Mouse (Mus musculus): Measurements from ENCODE around the gene Mkrn2os. TPM values are rescaled to one million over a fixed set of nuclear protein-coding genes. Genes with fewer than 3 reads are reported as not detected.
"Not testable (repeated sequence)": the region's sequence is repeated elsewhere in the genome, so short reads cannot be mapped to it uniquely, and the experiment has no call there.

The Mkrn2os gene
- 0.14 TPM in 1 of 2 replicates, not detected in the other for polyA plus RNA-seq (2016; fragmentation: Nextera tagmentation; extraction: Ambion mirVana)

- Histone ChIP-seq H3K4me1 (replicated peaks) (no peaks in the 10 kb centered on the region), H3K9ac (replicated peaks) (no peak within 1 kb of the TSS), H3K4me2 (no peak within 1 kb of the TSS), H3K9me3 (no peaks in the 10 kb centered on the region), H3K36me3 (no peaks in the 10 kb centered on the region), H3K4me3 (replicated peaks) (no peak within 1 kb of the TSS), H3K27me3 (no peaks in the 10 kb centered on the region), H3K27ac (no peak within 1 kb of the TSS)
- WGBS = 50% methylated on average over 5 of the region's 5 CpGs
- no peak for ATAC-seq (ENCODE audit: insufficient number of reproducible peaks, insufficient read depth, low FRiP score, low TSS enrichment, low read depth)
Observed at GRCm38 (mm10) chr6:115592458-115592857, at the start of gene Mkrn2os. TSS of gene Mkrn2os (minus strand) at chr6:115592576.

GRCm38 (mm10) chr6:115638188-115638587 lies 45.8 kb upstream of the Mkrn2os start:
- not testable (repeated sequence) for H3K4me3 ChIP-seq (replicated peaks); H3K27me3 ChIP-seq; H3K4me1 ChIP-seq (replicated peaks); H3K9ac ChIP-seq (replicated peaks); H3K27ac ChIP-seq; ATAC-seq (ENCODE audit: insufficient number of reproducible peaks, insufficient read depth, low FRiP score, low TSS enrichment, low read depth); H3K9me3 ChIP-seq; H3K4me2 ChIP-seq
- H3K36me3 ChIP-seq = peaks cover 83% of the 10 kb centered on the region
- WGBS = 95% methylated on average over 7 of the region's 7 CpGs

- Histone ChIP-seq H3K36me3 (peaks cover 94% of the 10 kb centered on the region), H3K27ac (no peak overlapping the region), H3K9me3 (no peaks in the 10 kb centered on the region), H3K4me1 (replicated peaks) (0 out of 2 replicates have a peak, but pooled peaks cover 6% of the 10 kb centered on the region), H3K4me3 (replicated peaks) (no peak overlapping the region), H3K27me3 (no peaks in the 10 kb centered on the region), H3K4me2 (no peak overlapping the region), H3K9ac (replicated peaks) (no peak overlapping the region)
- no peak for ATAC-seq (ENCODE audit: insufficient number of reproducible peaks, insufficient read depth, low FRiP score, low TSS enrichment, low read depth)
- 93% methylated on average over 2 of the region's 2 CpGs for WGBS
Observed at GRCm38 (mm10) chr6:115634015-115634414, 41.6 kb upstream of the Mkrn2os start.

- ATAC-seq (ENCODE audit: insufficient number of reproducible peaks, insufficient read depth, low FRiP score, low TSS enrichment, low read depth) = no peak
- H3K4me2 ChIP-seq = no peak overlapping the region
- H3K9me3 ChIP-seq = no peaks in the 10 kb centered on the region
- H3K4me1 ChIP-seq (replicated peaks) = 0 out of 2 replicates have a peak, but pooled peaks cover 6% of the 10 kb centered on the region
- H3K36me3 ChIP-seq = peaks cover 97% of the 10 kb centered on the region
- no peak overlapping the region for H3K27ac ChIP-seq
- H3K9ac ChIP-seq (replicated peaks) = no peak overlapping the region
- H3K27me3 ChIP-seq = no peaks in the 10 kb centered on the region
- WGBS = 63% methylated on average over 3 of the region's 3 CpGs
- H3K4me3 ChIP-seq (replicated peaks) = no peak overlapping the region
Observed at GRCm38 (mm10) chr6:115631056-115631795, 38.9 kb upstream of the Mkrn2os start.

- Histone ChIP-seq H3K9ac (replicated peaks) (no peak overlapping the region), H3K4me2 (no peak overlapping the region), H3K9me3 (no peaks in the 10 kb centered on the region), H3K4me3 (replicated peaks) (no peak overlapping the region), H3K4me1 (replicated peaks) (no peaks in the 10 kb centered on the region), H3K36me3 (peaks cover 98% of the 10 kb centered on the region), H3K27ac (no peak overlapping the region), H3K27me3 (no peaks in the 10 kb centered on the region)
- no peak for ATAC-seq (ENCODE audit: insufficient number of reproducible peaks, insufficient read depth, low FRiP score, low TSS enrichment, low read depth)
- WGBS = 87% methylated on average over 5 of the region's 5 CpGs
Observed at GRCm38 (mm10) chr6:115626121-115626520, 33.7 kb upstream of the Mkrn2os start.

- Histone ChIP-seq H3K4me1 (replicated peaks) (no peaks in the 10 kb centered on the region), H3K9ac (replicated peaks) (no peak overlapping the region), H3K27ac (no peak overlapping the region), H3K4me3 (replicated peaks) (no peak overlapping the region), H3K9me3 (no peaks in the 10 kb centered on the region), H3K27me3 (no peaks in the 10 kb centered on the region), H3K36me3 (peaks cover 100% of the 10 kb centered on the region), H3K4me2 (no peak overlapping the region)
- WGBS = 21% methylated on average over 1 of the region's 1 CpGs
- ATAC-seq (ENCODE audit: insufficient number of reproducible peaks, insufficient read depth, low FRiP score, low TSS enrichment, low read depth) = no peak
Observed at GRCm38 (mm10) chr6:115620942-115621341, 28.6 kb upstream of the Mkrn2os start.

GRCm38 (mm10) chr6:115619818-115620217 lies 27.4 kb upstream of the Mkrn2os start:
- Histone ChIP-seq H3K36me3 (peaks cover 100% of the 10 kb centered on the region), H3K27ac (no peak overlapping the region), H3K9ac (replicated peaks) (no peak overlapping the region), H3K9me3 (no peaks in the 10 kb centered on the region), H3K27me3 (no peaks in the 10 kb centered on the region), H3K4me3 (replicated peaks) (no peak overlapping the region), H3K4me2 (no peak overlapping the region), H3K4me1 (replicated peaks) (no peaks in the 10 kb centered on the region)
- 89% methylated on average over 10 of the region's 10 CpGs for WGBS
- ATAC-seq (ENCODE audit: insufficient number of reproducible peaks, insufficient read depth, low FRiP score, low TSS enrichment, low read depth) = no peak

- Histone ChIP-seq H3K27me3 (no peaks in the 10 kb centered on the region), H3K36me3 (peaks cover 100% of the 10 kb centered on the region), H3K4me3 (replicated peaks) (no peak overlapping the region), H3K9ac (replicated peaks) (no peak overlapping the region), H3K9me3 (no peaks in the 10 kb centered on the region), H3K4me2 (no peak overlapping the region), H3K27ac (no peak overlapping the region), H3K4me1 (replicated peaks) (no peaks in the 10 kb centered on the region)
- ATAC-seq (ENCODE audit: insufficient number of reproducible peaks, insufficient read depth, low FRiP score, low TSS enrichment, low read depth) = no peak
- 86% methylated on average over 3 of the region's 3 CpGs for WGBS
Observed at GRCm38 (mm10) chr6:115615983-115616382, 23.6 kb upstream of the Mkrn2os start.

- Histone ChIP-seq H3K4me3 (replicated peaks) (no peak overlapping the region), H3K27ac (no peak overlapping the region), H3K9ac (replicated peaks) (no peak overlapping the region), H3K4me1 (replicated peaks) (no peaks in the 10 kb centered on the region), H3K27me3 (no peaks in the 10 kb centered on the region), H3K4me2 (no peak overlapping the region), H3K36me3 (peaks cover 94% of the 10 kb centered on the region), H3K9me3 (no peaks in the 10 kb centered on the region)
- no peak for ATAC-seq (ENCODE audit: insufficient number of reproducible peaks, insufficient read depth, low FRiP score, low TSS enrichment, low read depth)
Observed at GRCm38 (mm10) chr6:115613793-115614192, 21.4 kb upstream of the Mkrn2os start.

- no peak overlapping the region for H3K4me2 ChIP-seq
- H3K27ac ChIP-seq = no peak overlapping the region
- H3K4me3 ChIP-seq (replicated peaks) = no peak overlapping the region
- H3K36me3 ChIP-seq = peaks cover 68% of the 10 kb centered on the region
- H3K27me3 ChIP-seq = no peaks in the 10 kb centered on the region
- H3K9me3 ChIP-seq = no peaks in the 10 kb centered on the region
- H3K9ac ChIP-seq (replicated peaks) = no peak overlapping the region
- 90% methylated on average over 5 of the region's 5 CpGs for WGBS
- no peak for ATAC-seq (ENCODE audit: insufficient number of reproducible peaks, insufficient read depth, low FRiP score, low TSS enrichment, low read depth)
- H3K4me1 ChIP-seq (replicated peaks) = no peaks in the 10 kb centered on the region
Observed at GRCm38 (mm10) chr6:115610301-115610700, 17.9 kb upstream of the Mkrn2os start.

- Histone ChIP-seq H3K9ac (replicated peaks) (no peak overlapping the region), H3K27me3 (no peaks in the 10 kb centered on the region), H3K9me3 (no peaks in the 10 kb centered on the region), H3K36me3 (peaks cover 56% of the 10 kb centered on the region), H3K27ac (no peak overlapping the region), H3K4me1 (replicated peaks) (no peaks in the 10 kb centered on the region), H3K4me3 (replicated peaks) (no peak overlapping the region), H3K4me2 (no peak overlapping the region)
- 79% methylated on average over 3 of the region's 3 CpGs for WGBS
- no peak for ATAC-seq (ENCODE audit: insufficient number of reproducible peaks, insufficient read depth, low FRiP score, low TSS enrichment, low read depth)
Observed at GRCm38 (mm10) chr6:115609121-115609520, 16.7 kb upstream of the Mkrn2os start.

GRCm38 (mm10) chr6:115607429-115607828 lies 15.1 kb upstream of the Mkrn2os start:
- no peak overlapping the region for H3K9ac ChIP-seq (replicated peaks)
- H3K9me3 ChIP-seq = no peaks in the 10 kb centered on the region
- ATAC-seq (ENCODE audit: insufficient number of reproducible peaks, insufficient read depth, low FRiP score, low TSS enrichment, low read depth) = no peak
- no peak overlapping the region for H3K4me3 ChIP-seq (replicated peaks)
- peaks cover 39% of the 10 kb centered on the region for H3K36me3 ChIP-seq
- no peak overlapping the region for H3K4me2 ChIP-seq
- no peaks in the 10 kb centered on the region for H3K27me3 ChIP-seq
- H3K27ac ChIP-seq = no peak overlapping the region
- H3K4me1 ChIP-seq (replicated peaks) = peaks cover 10% of the 10 kb centered on the region
- 77% methylated on average over 4 of the region's 4 CpGs for WGBS

All from limb, embryonic 12.5 days (tissue).